Mouse (Mus musculus) bone marrow, adult 2 months (tissue): ENCODE results near the gene Krtap12-1. TPM values are rescaled to one million over a fixed set of nuclear protein-coding genes. Genes with fewer than 3 reads are reported as not detected.
"Not testable (repeated sequence)": the region's sequence is repeated elsewhere in the genome, so short reads cannot be mapped to it uniquely, and the experiment has no call there.

Experiments
- H3K27ac ChIP-seq: fragments of 200-500 bp; 2 replicates; pipeline ENCODE4 v1.5.1; 2012; ENCODE audit warnings: low read depth, mild to moderate bottlenecking, control low read depth, inconsistent platforms, low read length; ENCODE audit not compliant: control insufficient read depth, poor library complexity, insufficient read depth
- H3K4me1 ChIP-seq: fragments of 200-500 bp; 2 replicates; pipeline ENCODE4 v1.6.1; 2011; ENCODE audit warnings: low read length; ENCODE audit not compliant: control insufficient read depth, insufficient read depth
- H3K4me3 ChIP-seq: fragments of 200-500 bp; replicated peaks from 2 replicates; pipeline ENCODE3; 2011; ENCODE audit warnings: mild to moderate bottlenecking, low read depth, low read length, control low read depth; ENCODE audit not compliant: control insufficient read depth
- CTCF ChIP-seq: fragments of 200-500 bp; IDR thresholded peaks from 2 replicates; pipeline ENCODE4 v1.5.1; 2011; ENCODE audit warnings: low read length, control low read depth; ENCODE audit not compliant: control insufficient read depth, insufficient read depth
- POLR2A ChIP-seq: fragments of 200-500 bp; IDR thresholded peaks from 2 replicates; pipeline ENCODE4 v1.6.1; 2011; ENCODE audit warnings: low read depth, mild to moderate bottlenecking, control low read depth, low read length, borderline replicate concordance; ENCODE audit not compliant: control insufficient read depth
- WGBS: fragments of 180-500 bp; shearing (Covaris S2); methylation state at CpG from one replicate; pipeline ENCODE4 v1.1.7; 2018; 5-methylcytosine and 5-hydroxymethylcytosine counted together
- polyA plus RNA-seq: library from polyadenylated mRNA; stranded (reverse); fragments of >200 nt; gene quantifications from 2 replicates; pipeline ENCODE4 v1.2.4, GENCODE M21; 2011; ENCODE audit warnings: low replicate concordance; ENCODE audit not compliant: missing spikeins, insufficient read depth, insufficient read length

Krtap12-1 gene
- polyA plus RNA-seq, 1 experiment: not detected

DNA sequence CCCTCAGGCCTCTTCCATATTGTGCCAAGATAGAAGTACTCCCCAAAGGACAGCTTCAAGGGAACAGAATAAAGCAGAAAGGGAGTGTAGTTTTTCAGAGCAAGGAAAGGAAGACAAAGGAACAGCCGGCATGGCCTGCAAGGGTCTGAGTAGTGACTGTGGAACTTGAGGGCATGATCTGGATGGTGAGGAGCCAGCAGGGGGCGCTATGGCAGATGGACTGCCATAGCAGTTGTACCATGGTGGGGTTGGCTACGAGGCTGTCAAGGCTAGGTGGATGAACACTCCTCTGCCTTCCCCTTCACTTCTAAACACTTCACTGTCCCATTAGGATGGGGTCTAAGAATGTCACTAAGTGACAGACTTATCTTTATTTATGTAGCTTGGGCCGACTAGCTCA is 8.8 kb downstream of the Krtap12-1 start:
- Histone ChIP-seq H3K4me1 (no peaks in the 10 kb centered on the region), H3K4me3 (no peak overlapping the region), H3K27ac (no peak overlapping the region)
- 53% methylated on average over 4 of the region's 4 CpGs for WGBS
- TF ChIP-seq POLR2A (no peak), CTCF (peak; percentile 66)

DNA sequence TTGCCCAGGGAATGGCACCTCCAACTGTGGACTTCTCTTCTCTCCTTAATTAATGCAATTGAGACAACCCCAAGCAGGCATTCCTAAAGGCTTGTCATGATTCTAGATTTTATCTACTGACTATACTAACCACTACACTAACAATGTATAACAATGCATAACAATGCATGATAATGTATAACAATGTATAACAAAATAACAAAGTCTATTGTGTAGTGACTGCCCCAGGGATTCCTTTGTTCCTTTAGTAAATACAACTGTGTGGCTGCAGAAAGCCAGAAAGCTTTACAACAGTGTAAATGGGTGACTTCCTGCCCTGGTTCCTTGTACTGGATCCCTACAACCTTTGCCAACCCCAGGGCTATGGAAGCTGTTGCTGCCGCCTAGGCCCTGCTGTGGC is 15.5 kb downstream of the Krtap12-1 start:
- 76% methylated on average over 1 of the region's 1 CpGs for WGBS
- H3K4me3 ChIP-seq: no peak overlapping the region
- no peaks in the 10 kb centered on the region for H3K4me1 ChIP-seq
- H3K27ac ChIP-seq: no peak overlapping the region
- TF ChIP-seq POLR2A (no peak), CTCF (no peak)

GRCm38 (mm10) chr10:77738929-77739328 is 18.5 kb downstream of the Krtap12-1 start:
- Histone ChIP-seq H3K27ac (no peak overlapping the region), H3K4me3 (no peak overlapping the region), H3K4me1 (no peaks in the 10 kb centered on the region)
- 47% methylated on average over 4 of the region's 4 CpGs for WGBS
- TF ChIP-seq POLR2A: no peak
- TF ChIP-seq CTCF: no peak

- H3K4me1 ChIP-seq, H3K27ac ChIP-seq: not testable (repeated sequence)
- WGBS: 59% methylated on average over 5 of the region's 5 CpGs
Observed at GRCm38 (mm10) chr10:77741924-77742688, 21.7 kb downstream of the Krtap12-1 start, which contains the start of gene Gm18596. Gene Gm18596 (minus strand): TSS chr10:77742638.

GRCm38 (mm10) chr10:77750686-77751085 is 30.3 kb downstream of the Krtap12-1 start:
- 75% methylated on average over 1 of the region's 1 CpGs for WGBS
- not testable (repeated sequence) for H3K4me1 ChIP-seq, H3K4me3 ChIP-seq, H3K27ac ChIP-seq

More at GRCm38 (mm10) chr10:77741924-77742688, 21.7 kb downstream of the Krtap12-1 start, which contains the start of gene Gm18596:
- H3K4me3 ChIP-seq: not testable (repeated sequence)

DNA sequence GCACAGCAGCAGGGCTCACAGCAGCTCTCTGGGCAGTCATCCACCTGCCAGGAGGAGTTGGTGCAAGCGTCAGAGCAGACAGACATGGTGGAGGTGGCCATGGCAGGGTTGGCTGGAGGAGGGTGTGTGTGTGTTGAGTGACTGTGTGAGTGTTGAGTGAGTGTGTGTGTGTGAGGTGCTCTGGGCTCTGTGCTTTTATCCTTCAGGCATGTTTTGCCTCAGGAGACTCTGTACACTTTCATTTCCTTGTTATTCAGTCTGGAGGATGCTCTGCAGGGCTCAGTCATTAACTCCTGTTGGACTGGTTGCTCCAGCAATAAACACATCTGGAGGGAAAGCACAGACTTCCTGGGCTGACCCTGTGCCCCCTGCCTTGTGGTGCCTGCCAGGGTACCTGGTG is 30.9 kb downstream of the Krtap12-1 start, which contains the start of gene Gm9736:
Gene Gm9736, minus strand, starts transcription at position 101 of the 400 bp plus-strand sequence.
- WGBS: 58% methylated on average over 1 of the region's 1 CpGs
- H3K4me3 ChIP-seq, H3K27ac ChIP-seq, H3K4me1 ChIP-seq: not testable (repeated sequence)

GRCm38 (mm10) chr10:77752312-77752711 is 31.9 kb downstream of the Krtap12-1 start:
- WGBS: 52% methylated on average over 3 of the region's 3 CpGs
- not testable (repeated sequence) for H3K4me3 ChIP-seq, H3K4me1 ChIP-seq, H3K27ac ChIP-seq

DNA sequence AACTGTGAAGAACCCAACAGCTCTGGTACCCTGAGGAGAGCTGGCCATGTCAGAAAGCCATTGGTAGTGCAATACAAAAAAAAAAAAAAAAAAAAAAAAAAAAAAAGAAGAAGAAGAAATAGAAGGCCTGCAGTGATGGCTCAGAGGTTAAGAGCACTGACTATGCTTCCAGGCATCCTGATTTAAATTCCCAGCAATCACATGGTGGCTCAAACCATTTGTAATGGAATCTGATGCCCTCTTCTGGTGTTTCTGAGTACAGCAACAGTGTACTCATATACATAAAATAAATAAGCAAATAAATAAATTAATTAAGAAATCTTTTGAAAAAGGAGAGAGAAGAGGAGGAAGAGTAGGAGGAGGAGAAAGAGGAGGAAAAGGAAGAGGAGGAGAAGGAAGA is 33.0 kb downstream of the Krtap12-1 start:
- no peaks in the 10 kb centered on the region for H3K4me1 ChIP-seq
- no peak overlapping the region for H3K27ac ChIP-seq
- H3K4me3 ChIP-seq: no peak overlapping the region
- TF ChIP-seq CTCF: no peak
- no peak for TF ChIP-seq POLR2A

GRCm38 (mm10) chr10:77759582-77759981 is 39.2 kb downstream of the Krtap12-1 start, which contains the start of gene Gm3233:
Gene Gm3233 (minus strand): TSS chr10:77759682.
- not testable (repeated sequence) for H3K4me3 ChIP-seq, H3K27ac ChIP-seq
- WGBS: no CpG with 5 or more reads among the region's 1 CpGs

More at GRCm38 (mm10) chr10:77759582-77759981, 39.2 kb downstream of the Krtap12-1 start, which contains the start of gene Gm3233:
- not testable (repeated sequence) for H3K4me1 ChIP-seq
